Comparison of ENCODE assay signal across 8 mouse cellular contexts in the genomic region with DNA sequence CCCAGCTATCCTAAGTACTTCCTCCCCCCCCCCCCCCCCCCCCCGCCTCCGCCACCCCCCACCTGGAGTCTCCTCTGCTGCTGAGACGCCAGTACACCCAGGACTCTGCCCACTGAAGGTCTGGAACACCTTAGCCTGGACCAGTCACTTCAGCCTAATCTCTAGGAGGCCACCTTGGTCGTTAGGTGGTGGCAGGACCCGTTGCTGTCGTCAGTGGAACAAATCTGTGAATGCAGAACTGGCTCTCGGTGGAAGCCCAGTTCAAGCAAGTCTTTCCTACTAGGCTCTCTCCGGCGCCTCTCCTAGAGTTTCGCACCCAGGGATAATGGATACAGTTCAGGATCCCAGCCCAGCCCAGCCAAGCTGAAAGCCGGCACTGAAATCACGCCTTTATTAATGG. TPM values are rescaled to one million over a fixed set of nuclear protein-coding genes. Genes with fewer than 3 reads are reported as not detected.
DNase-seq lines count a peak whose midpoint lies in the region; ATAC-seq and TF ChIP-seq lines count a peak whose summit lies in the region.

No protein-coding gene starts in this region.

- H3K27me3 ChIP-seq in liver, embryonic 15.5 days, result peaks cover 67% of the 10 kb centered on the region
- no peaks in the 10 kb centered on the region for H3K27me3 ChIP-seq in stomach, postnatal 0 days (ENCODE audit: control insufficient read depth, insufficient read depth, low read length)

- no peak overlapping the region for H3K9ac ChIP-seq in ES-E14 (ENCODE audit: insufficient read depth, low read depth, low read length, poor library complexity, severe bottlenecking)
- H3K9ac ChIP-seq in liver, embryonic 15.5 days, result no peak overlapping the region
- 0 out of 2 replicates have a peak overlapping the region, but pooled peaks have one; percentile 54 for H3K9ac ChIP-seq in stomach, postnatal 0 days (ENCODE audit: low read length)

- no peak overlapping the region for H3K27ac ChIP-seq in ES-E14 (ENCODE audit: insufficient read depth, low read depth, low read length, poor library complexity, severe bottlenecking)
- H3K27ac ChIP-seq in liver, embryonic 15.5 days (replicated peaks), result no peak overlapping the region
- peak overlapping the region; percentile 81 for H3K27ac ChIP-seq in stomach, postnatal 0 days (replicated peaks)

- peak; percentile 49 for DNase-seq in cerebellum, adult 9-11 months
- DNase-seq in cerebellum, postnatal 36 days, result no peak
- no peak for DNase-seq in ES-E14 (ENCODE audit: low read depth, low spot score)
- peak; percentile 51 for DNase-seq in stomach, postnatal 0 days (ENCODE audit: low spot score)
- no peak for DNase-seq in cerebellum, adult 18-20 months
- DNase-seq in testis, postnatal 10 days (ENCODE audit: low spot score), result no peak

- peaks cover 3 to 24% of the 10 kb centered on the region in 2 experiments; a peak in 1 of 4 replicates for H3K4me1 ChIP-seq in ES-E14 (ENCODE audit: control insufficient read depth in 2 of 2, insufficient read depth in 2 of 2, low read length in 2 of 2, poor library complexity in 1 of 2)
- peaks cover 46% of the 10 kb centered on the region for H3K4me1 ChIP-seq in liver, embryonic 15.5 days (replicated peaks)
- peaks cover 3% of the 10 kb centered on the region; the same call in 1 of the 2 replicates for H3K4me1 ChIP-seq in stomach, postnatal 0 days (replicated peaks; ENCODE audit: control insufficient read depth, insufficient read depth)

- in situ Hi-C loops in ES-E14 (cut with MboI; ENCODE audit: low sequenced_read_pairs in 2 of 2, unreplicated experiment in 2 of 2), result no loop called here

- peak overlapping the region; percentile 33 to 53 for H3K4me3 ChIP-seq in ES-E14 (ENCODE audit: insufficient read depth in 1 of 2, low read depth in 1 of 2, low read length in 2 of 2, poor library complexity in 1 of 2, severe bottlenecking in 1 of 2)
- H3K4me3 ChIP-seq in liver, embryonic 15.5 days (replicated peaks), result peak overlapping the region; percentile 39
- H3K4me3 ChIP-seq in stomach, postnatal 0 days (ENCODE audit: low read depth, low read length), result peak overlapping the region; percentile 27; the same call in 1 of the 2 replicates

- no peaks in the 10 kb centered on the region for H3K9me3 ChIP-seq in ES-E14 (ENCODE audit: control insufficient read depth, insufficient read depth, low read depth, low read length)
- H3K9me3 ChIP-seq in liver, embryonic 15.5 days (replicated peaks), result no peaks in the 10 kb centered on the region
- no peaks in the 10 kb centered on the region for H3K9me3 ChIP-seq in stomach, postnatal 0 days (ENCODE audit: control insufficient read depth, low read length)

- peak; percentile 15 to 30; a peak in 1 of 4 replicates for ATAC-seq in hematopoietic stem cell, adult 5-6 weeks (replicated peaks in 1 of 2; ENCODE audit: insufficient read depth in 1 of 2, low FRiP score in 2 of 2, low TSS enrichment in 1 of 2, low read depth in 1 of 2, poor library complexity in 2 of 2, severe bottlenecking in 2 of 2)
- ATAC-seq in liver, embryonic 15.5 days (ENCODE audit: insufficient read depth), result no peak; the same call in 1 of the 2 replicates
- ATAC-seq in stomach, postnatal 0 days (ENCODE audit: low FRiP score, low TSS enrichment), result 0 out of 2 replicates have a peak, but pooled peaks have one; percentile 24

- no peak for TF ChIP-seq CTCF in stomach, postnatal 0 days (IDR thresholded peaks at IDR 0.05; ENCODE audit: low read depth)

- 10% methylated on average over 10 of the region's 12 CpGs for WGBS in liver, embryonic 15.5 days (ENCODE audit: insufficient replicate concordance)
- WGBS in stomach, postnatal 0 days, result 14% methylated on average over 9 of the region's 12 CpGs

- peak overlapping the region; percentile 72 for H3K4me2 ChIP-seq in liver, embryonic 15.5 days
- peak overlapping the region; percentile 56 for H3K4me2 ChIP-seq in stomach, postnatal 0 days (replicated peaks; ENCODE audit: low read depth)

- no peaks in the 10 kb centered on the region for H3K36me3 ChIP-seq in ES-E14 (ENCODE audit: control insufficient read depth, insufficient read depth, low read length, poor library complexity, severe bottlenecking)
- H3K36me3 ChIP-seq in liver, embryonic 15.5 days (replicated peaks), result no peaks in the 10 kb centered on the region
- H3K36me3 ChIP-seq in stomach, postnatal 0 days (ENCODE audit: control insufficient read depth, insufficient read depth, low read length), result no peaks in the 10 kb centered on the region

- TF ChIP-seq EP300 in stomach, postnatal 0 days (optimal IDR thresholded peaks at IDR 0.05), result no peak

TF ChIP-seq in ES-E14, 5 proteins besides CTCF, POLR2A, EP300 and RAD21:
- no peak for TF ChIP-seq MAFK (IDR thresholded peaks at IDR 0.05; ENCODE audit: insufficient read depth, low read depth, low read length)
- no peak for TF ChIP-seq ZC3H11A (IDR thresholded peaks at IDR 0.05; ENCODE audit: borderline replicate concordance, low read depth, low read length)
- no peak for TF ChIP-seq HCFC1 (IDR thresholded peaks at IDR 0.05; ENCODE audit: borderline replicate concordance, insufficient read depth, low read length)
- no peak for TF ChIP-seq CHD2 (IDR thresholded peaks at IDR 0.05; ENCODE audit: low read depth, low read length)
- no peak for TF ChIP-seq ZNF384 (IDR thresholded peaks at IDR 0.05; ENCODE audit: low read depth, low read length)

RNA-seq across cellular contexts. Expression of gene Trnp1, which starts 4.5 kb away (rescaled TPM):
- total RNA-seq in ES-E14 (2012; rRNA removed), result 0.90 and 0.94 TPM in 2 replicates
- not detected in 2 replicates for total RNA-seq in hematopoietic stem cell, adult 5-6 weeks (2017)
- polyA plus RNA-seq in liver, embryonic 15.5 days (2015; fragmentation: Nextera tagmentation; extraction: Ambion mirVana), result 0.06 TPM in 1 of 2 replicates, not detected in the other
- 4.0 and 4.4 TPM in 2 replicates for polyA plus RNA-seq in stomach, postnatal 0 days (2015; fragmentation: Nextera tagmentation; extraction: Ambion mirVana)

RNA-seq across cellular contexts. Expression of gene Tent5b, which starts 14.0 kb away (rescaled TPM):
- total RNA-seq in ES-E14 (2012; rRNA removed), result 7.5 and 8.5 TPM in 2 replicates
- not detected in 2 replicates for total RNA-seq in hematopoietic stem cell, adult 5-6 weeks (2017)
- 0.15 and 0.21 TPM in 2 replicates for polyA plus RNA-seq in liver, embryonic 15.5 days (2015; fragmentation: Nextera tagmentation; extraction: Ambion mirVana)
- 34.0 and 35.3 TPM in 2 replicates for polyA plus RNA-seq in stomach, postnatal 0 days (2015; fragmentation: Nextera tagmentation; extraction: Ambion mirVana)

RNA-seq across cellular contexts. Expression of gene Kdf1, which starts 24.9 kb away (rescaled TPM):
- total RNA-seq in ES-E14 (2012; rRNA removed), result 3.4 and 4.1 TPM in 2 replicates
- total RNA-seq in hematopoietic stem cell, adult 5-6 weeks (2017), result not detected in 2 replicates
- polyA plus RNA-seq in liver, embryonic 15.5 days (2015; fragmentation: Nextera tagmentation; extraction: Ambion mirVana), result 1.0 and 1.5 TPM in 2 replicates
- 29.2 and 34.2 TPM in 2 replicates for polyA plus RNA-seq in stomach, postnatal 0 days (2015; fragmentation: Nextera tagmentation; extraction: Ambion mirVana)

RNA-seq across cellular contexts. Expression of gene Nudc, which starts 51.9 kb away (rescaled TPM):
- 340 and 358 TPM in 2 replicates for total RNA-seq in ES-E14 (2012; rRNA removed)
- 194 and 277 TPM in 2 replicates for total RNA-seq in hematopoietic stem cell, adult 5-6 weeks (2017)
- polyA plus RNA-seq in liver, embryonic 15.5 days (2015; fragmentation: Nextera tagmentation; extraction: Ambion mirVana), result 116 TPM in 2 replicates
- polyA plus RNA-seq in stomach, postnatal 0 days (2015; fragmentation: Nextera tagmentation; extraction: Ambion mirVana), result 122 and 125 TPM in 2 replicates

RNA-seq across cellular contexts. Expression of gene Nr0b2, which starts 59.3 kb away (rescaled TPM):
- 0.31 and 0.32 TPM in 2 replicates for total RNA-seq in ES-E14 (2012; rRNA removed)
- total RNA-seq in hematopoietic stem cell, adult 5-6 weeks (2017), result not detected in 2 replicates
- polyA plus RNA-seq in liver, embryonic 15.5 days (2015; fragmentation: Nextera tagmentation; extraction: Ambion mirVana), result 0.97 and 1.2 TPM in 2 replicates
- polyA plus RNA-seq in stomach, postnatal 0 days (2015; fragmentation: Nextera tagmentation; extraction: Ambion mirVana), result 4.7 and 5.2 TPM in 2 replicates

Comparison
In these comparisons a context has a peak if more than half of its experiments do, and no peak if none do; other contexts are left out.
1. DNase-seq: peak in cerebellum, adult 9-11 months (single experiment) and stomach, postnatal 0 days (single experiment); none in cerebellum, postnatal 36 days (0 of 2), ES-E14 (single experiment), cerebellum, adult 18-20 months (0 of 2) and testis, postnatal 10 days (single experiment).
2. Peak in every context shown above with its lines, with median percentiles within 50 percentile points of each other: H3K4me3 ChIP-seq.